Mouse (Mus musculus) limb, embryonic 12.5 days (tissue): ENCODE results near the gene Tcf3. TPM values are rescaled to one million over a fixed set of nuclear protein-coding genes. Genes with fewer than 3 reads are reported as not detected.
A peak's percentile ranks its signal among the peaks of the same experiment; 100 is the strongest.

ENCODE experiments used
- ATAC-seq: fragments of 200-750 bp; cut with Nextera tagmentation; 2 replicates; pipeline ENCODE4 v1.8.0; 2017; ENCODE audit warnings: low read depth, moderate TSS enrichment; ENCODE audit not compliant: insufficient number of reproducible peaks, insufficient read depth, low FRiP score, low TSS enrichment
- H3K27ac ChIP-seq: fragments of 300-500 bp; sonication (generic); 2 replicates; pipeline ENCODE4 v1.5.1; 2016; ENCODE audit warnings: mild to moderate bottlenecking, moderate library complexity
- H3K27me3 ChIP-seq: fragments of 300-500 bp; sonication (generic); 2 replicates; pipeline ENCODE4 v1.6.1; 2016; ENCODE audit warnings: mild to moderate bottlenecking, moderate library complexity
- H3K36me3 ChIP-seq: fragments of 300-500 bp; sonication (generic); 2 replicates; pipeline ENCODE4 v1.6.1; 2016; ENCODE audit warnings: mild to moderate bottlenecking, moderate library complexity
- H3K4me1 ChIP-seq: fragments of 300-500 bp; sonication (generic); replicated peaks from 2 replicates; pipeline ENCODE4 v1.6.1; 2016
- H3K4me2 ChIP-seq: fragments of 300-500 bp; sonication (generic); 2 replicates; pipeline ENCODE4 v1.6.1; 2016; ENCODE audit warnings: mild to moderate bottlenecking, moderate library complexity
- H3K4me3 ChIP-seq: fragments of 300-500 bp; sonication (generic); replicated peaks from 2 replicates; pipeline ENCODE4 v1.5.1; 2016; ENCODE audit warnings: mild to moderate bottlenecking
- H3K9ac ChIP-seq: fragments of 300-500 bp; sonication (generic); replicated peaks from 2 replicates; pipeline ENCODE4 v1.6.1; 2016; ENCODE audit warnings: mild to moderate bottlenecking, moderate library complexity
- H3K9me3 ChIP-seq: fragments of 300-500 bp; sonication (generic); 2 replicates; pipeline ENCODE4 v1.6.1; 2016; ENCODE audit warnings: mild to moderate bottlenecking, moderate library complexity
- WGBS: fragments of 180-500 bp; shearing (Covaris S2); methylation state at CpG from one replicate; pipeline ENCODE4 v1.1.7; 2016; 5-methylcytosine and 5-hydroxymethylcytosine counted together
- polyA plus RNA-seq: library from polyadenylated mRNA; unstranded; fragments of >200 nt; fragmentation: Nextera tagmentation; extraction: Ambion mirVana; gene quantifications from 2 replicates; pipeline ENCODE4 v1.2.1, GENCODE M21; 2016

Gene Tcf3
- polyA plus RNA-seq, 1 experiment from 2014 or later = 247 TPM

DNA sequence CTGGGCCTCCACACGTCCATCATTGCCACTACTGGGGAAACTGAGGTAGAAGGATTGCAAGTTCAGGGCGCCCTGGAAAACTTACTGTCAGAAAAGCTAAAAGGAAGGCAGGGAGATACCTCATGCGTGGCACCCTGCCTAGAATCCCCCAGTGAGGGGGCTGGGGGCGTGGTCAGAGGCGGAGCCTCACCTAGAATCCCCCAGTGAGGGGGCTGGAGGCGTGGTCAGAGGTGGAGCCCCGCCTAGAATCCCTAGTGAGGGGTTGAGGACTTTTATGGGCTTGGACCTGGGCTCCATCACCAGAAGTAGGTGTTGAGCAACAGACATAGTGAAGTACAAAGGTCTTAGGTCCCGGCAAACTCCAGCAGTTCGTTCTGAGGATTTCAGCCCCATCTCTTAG, 2.8 kb upstream of the Tcf3 start:
- H3K9ac ChIP-seq = no peak overlapping the region
- H3K4me2 ChIP-seq = 0 out of 2 replicates have a peak overlapping the region, but pooled peaks have one; percentile 3
- no peak overlapping the region for H3K4me3 ChIP-seq
- no peaks in the 10 kb centered on the region for H3K9me3 ChIP-seq
- WGBS = 11% methylated on average over 9 of the region's 9 CpGs
- no peak for ATAC-seq
- 0 out of 2 replicates have a peak, but pooled peaks cover under 1% of the 10 kb centered on the region for H3K36me3 ChIP-seq
- H3K4me1 ChIP-seq = peaks cover 11% of the 10 kb centered on the region
- H3K27ac ChIP-seq = no peak overlapping the region
- H3K27me3 ChIP-seq = peaks cover 9% of the 10 kb centered on the region

DNA sequence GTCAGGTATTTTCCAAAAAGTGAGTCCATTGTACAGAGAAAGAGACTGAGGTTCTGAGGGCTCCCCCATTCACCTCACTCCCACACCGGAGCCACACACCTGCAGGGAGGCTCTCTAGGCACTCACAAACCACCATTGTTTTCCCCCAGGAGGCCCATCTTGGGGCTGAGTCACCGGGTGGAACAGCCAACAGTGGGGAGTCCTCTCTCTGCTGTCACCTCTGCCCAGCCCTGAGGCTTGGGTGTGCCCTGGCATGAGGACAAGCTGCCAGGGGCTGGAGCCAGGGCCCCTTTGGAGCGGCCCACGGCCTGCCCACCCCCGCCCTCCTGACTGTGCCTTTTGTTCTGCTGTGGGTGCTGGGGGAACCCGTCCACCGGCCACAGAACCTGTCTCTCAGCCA, 2.3 kb upstream of the Tcf3 start:
- Histone ChIP-seq H3K27me3 (peaks cover 9% of the 10 kb centered on the region), H3K9me3 (no peaks in the 10 kb centered on the region), H3K4me1 (peaks cover 16% of the 10 kb centered on the region), H3K4me3 (no peak overlapping the region), H3K9ac (no peak overlapping the region), H3K27ac (no peak overlapping the region), H3K36me3 (peaks cover 5% of the 10 kb centered on the region), H3K4me2 (0 out of 2 replicates have a peak overlapping the region, but pooled peaks have one; percentile 3)
- 49% methylated on average over 7 of the region's 7 CpGs for WGBS
- ATAC-seq = no peak

DNA sequence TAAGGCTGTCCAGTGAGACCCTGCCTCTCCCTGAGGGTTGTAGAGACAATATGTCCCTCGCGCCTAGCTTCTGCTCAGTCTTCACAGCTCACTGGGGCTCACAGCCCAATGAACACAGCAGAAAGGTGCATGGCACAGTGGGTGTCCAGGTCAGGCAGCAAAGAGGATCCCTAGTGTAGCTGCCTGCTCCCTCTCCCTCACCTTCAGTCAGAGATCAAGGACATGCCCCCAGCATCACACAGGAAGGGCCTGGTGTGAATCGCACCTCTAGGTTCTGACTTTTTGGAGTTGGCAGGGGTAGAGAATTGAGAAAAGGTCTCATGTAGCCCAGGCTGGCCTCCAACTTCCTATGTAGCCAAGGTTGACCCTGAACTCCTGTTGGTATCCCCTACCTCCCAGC, 1.4 kb upstream of the Tcf3 start:
- H3K9me3 ChIP-seq = no peaks in the 10 kb centered on the region
- H3K9ac ChIP-seq = no peak overlapping the region
- peaks cover 23% of the 10 kb centered on the region for H3K4me1 ChIP-seq
- peaks cover 9% of the 10 kb centered on the region for H3K27me3 ChIP-seq
- peak overlapping the region; percentile 21; the same call in 1 of the 2 replicates for H3K4me2 ChIP-seq
- H3K4me3 ChIP-seq = no peak overlapping the region
- no peak for ATAC-seq
- H3K36me3 ChIP-seq = peaks cover 15% of the 10 kb centered on the region
- no peak overlapping the region for H3K27ac ChIP-seq
- WGBS = 73% methylated on average over 3 of the region's 3 CpGs

DNA sequence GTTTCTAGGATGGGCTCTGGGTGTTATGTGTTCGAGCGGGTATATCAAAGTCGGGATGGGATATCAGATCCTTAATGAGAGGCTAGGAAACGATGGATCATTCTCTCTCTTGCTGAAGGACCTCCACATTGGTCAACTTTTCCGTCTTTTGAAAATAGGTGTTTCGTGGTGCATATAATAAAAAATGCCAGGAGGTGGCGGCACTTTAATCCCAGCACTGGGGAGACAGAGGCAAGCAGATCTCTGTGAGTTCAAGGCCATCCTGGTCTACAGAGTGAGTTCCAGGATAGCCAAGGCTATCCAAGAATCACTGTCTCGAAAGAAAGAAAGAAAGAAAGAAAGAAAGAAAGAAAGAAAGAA, 766 bp upstream of the Tcf3 start:
- Histone ChIP-seq H3K27ac (no peak overlapping the region), H3K9me3 (no peaks in the 10 kb centered on the region), H3K27me3 (peaks cover 9% of the 10 kb centered on the region), H3K4me3 (peak overlapping the region; percentile 97; the same call in 1 of the 2 replicates), H3K36me3 (peaks cover 21% of the 10 kb centered on the region), H3K4me1 (peaks cover 23% of the 10 kb centered on the region), H3K4me2 (peak overlapping the region; percentile 21), H3K9ac (no peak overlapping the region)
- 14% methylated on average over 8 of the region's 8 CpGs for WGBS
- ATAC-seq = no peak

DNA sequence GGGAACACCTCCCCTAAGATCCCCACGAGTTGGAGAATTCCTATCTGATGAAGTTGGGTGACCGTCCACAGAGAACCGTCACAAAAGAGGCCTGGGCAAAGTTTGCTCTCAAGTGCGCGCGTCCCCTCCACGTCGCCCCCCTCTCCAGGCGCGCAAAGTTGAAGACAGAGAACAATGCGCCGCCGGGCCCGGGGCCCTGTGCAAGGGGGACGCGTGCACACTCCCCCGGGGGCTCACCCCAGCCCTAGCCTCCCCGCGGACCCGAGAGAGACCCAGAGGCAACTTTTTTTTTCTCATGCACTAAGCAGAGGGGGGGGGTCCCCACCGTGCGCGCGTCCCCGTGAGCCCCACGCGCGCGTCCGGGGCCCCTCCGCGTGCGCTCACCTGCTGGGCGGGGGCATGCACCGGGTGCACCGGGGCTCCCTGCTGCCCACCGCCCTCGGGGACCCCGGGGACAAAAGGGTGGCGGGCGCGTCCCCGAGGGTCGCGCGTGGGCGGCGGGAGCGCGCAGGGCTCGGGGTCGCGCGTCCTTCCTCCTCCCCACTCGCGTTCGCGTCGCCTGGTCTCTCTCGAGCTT, 423 bp downstream of the Tcf3 start:
- ATAC-seq = no peak
- no peaks in the 10 kb centered on the region for H3K9me3 ChIP-seq
- H3K9ac ChIP-seq = peak overlapping the region; percentile 100
- peak overlapping the region; percentile 97 for H3K4me3 ChIP-seq
- under 1% methylated on average over 60 of the region's 60 CpGs for WGBS
- peaks cover 23% of the 10 kb centered on the region for H3K4me1 ChIP-seq
- H3K27me3 ChIP-seq = peaks cover 7% of the 10 kb centered on the region
- peak overlapping the region; percentile 93 for H3K27ac ChIP-seq
- H3K36me3 ChIP-seq = peaks cover 33% of the 10 kb centered on the region
- peak overlapping the region; percentile 95 for H3K4me2 ChIP-seq

DNA sequence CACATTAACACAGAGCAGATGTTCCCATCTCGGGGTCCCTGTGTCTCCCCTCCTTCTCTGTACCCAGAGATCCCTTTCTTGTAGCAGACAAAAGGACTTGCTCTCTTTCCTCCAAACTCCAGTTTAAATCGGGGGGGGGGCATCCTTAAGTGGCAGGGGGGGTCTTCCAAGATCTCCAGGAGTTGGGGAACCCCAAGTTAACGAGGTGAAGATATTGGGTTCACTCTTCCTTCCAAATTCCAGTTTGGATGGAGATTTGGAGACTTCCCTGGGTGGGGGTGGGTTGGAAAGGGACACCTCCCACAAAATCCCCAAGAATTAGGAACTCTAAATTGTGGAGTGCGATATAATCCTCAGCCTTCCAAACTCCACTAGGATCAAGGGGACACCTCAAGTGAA, 1.1 kb downstream of the Tcf3 start:
- H3K27ac ChIP-seq = peak overlapping the region; percentile 93
- peaks cover 39% of the 10 kb centered on the region for H3K36me3 ChIP-seq
- peak overlapping the region; percentile 97 for H3K4me3 ChIP-seq
- H3K9ac ChIP-seq = peak overlapping the region; percentile 100
- peaks cover 23% of the 10 kb centered on the region for H3K4me1 ChIP-seq
- 0% methylated on average over 4 of the region's 4 CpGs for WGBS
- peak overlapping the region; percentile 95 for H3K4me2 ChIP-seq
- H3K9me3 ChIP-seq = no peaks in the 10 kb centered on the region
- ATAC-seq = no peak
- H3K27me3 ChIP-seq = peaks cover under 1% of the 10 kb centered on the region

DNA sequence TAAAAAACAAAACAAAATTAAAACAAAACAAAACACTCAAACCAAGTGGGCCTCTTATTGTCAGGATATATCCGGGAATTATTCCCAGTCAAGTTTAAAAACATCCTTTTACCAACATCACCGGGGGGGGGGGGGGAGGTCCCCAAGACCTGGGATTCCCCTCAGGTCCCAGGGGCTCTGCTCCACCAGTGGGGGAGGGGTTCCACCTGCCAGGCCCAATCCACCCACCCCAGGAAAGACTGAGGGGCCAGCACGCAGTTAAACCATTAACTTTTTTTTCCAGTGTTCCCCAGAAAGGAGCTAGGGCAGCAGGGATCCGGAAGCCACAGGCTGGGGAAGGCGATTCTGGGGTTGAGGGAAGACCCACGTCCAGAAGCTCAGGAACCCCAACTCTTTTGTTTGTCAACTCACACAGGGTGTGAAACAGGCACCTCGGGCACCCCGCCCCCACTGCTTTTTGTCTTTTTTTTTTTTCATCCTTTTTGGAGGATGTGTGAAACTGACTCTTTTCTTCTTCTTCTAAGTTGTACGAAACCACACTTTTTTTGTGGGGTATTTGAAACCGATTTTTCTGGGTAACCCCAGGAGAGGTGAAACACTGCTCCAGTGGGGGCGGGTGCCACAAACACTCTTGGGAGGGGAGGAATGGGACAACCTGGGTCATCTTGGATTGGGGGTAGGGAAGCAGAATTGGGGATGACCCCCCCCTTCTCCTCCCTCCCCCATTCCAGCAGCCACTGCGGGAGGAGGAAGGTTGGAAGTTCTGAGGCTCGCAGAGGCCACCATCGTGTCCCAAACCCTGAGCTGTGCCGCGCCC, 1.7 kb downstream of the Tcf3 start:
- H3K4me1 ChIP-seq = peaks cover 23% of the 10 kb centered on the region
- ATAC-seq = no peak
- peak overlapping the region; percentile 95 for H3K4me2 ChIP-seq
- H3K9me3 ChIP-seq = no peaks in the 10 kb centered on the region
- 14% methylated on average over 16 of the region's 16 CpGs for WGBS
- H3K36me3 ChIP-seq = peaks cover 45% of the 10 kb centered on the region
- peak overlapping the region; percentile 97 for H3K4me3 ChIP-seq
- peak overlapping the region; percentile 93 for H3K27ac ChIP-seq
- H3K9ac ChIP-seq = peak overlapping the region; percentile 100
- H3K27me3 ChIP-seq = no peaks in the 10 kb centered on the region; the same call in none of the 2 replicates

DNA sequence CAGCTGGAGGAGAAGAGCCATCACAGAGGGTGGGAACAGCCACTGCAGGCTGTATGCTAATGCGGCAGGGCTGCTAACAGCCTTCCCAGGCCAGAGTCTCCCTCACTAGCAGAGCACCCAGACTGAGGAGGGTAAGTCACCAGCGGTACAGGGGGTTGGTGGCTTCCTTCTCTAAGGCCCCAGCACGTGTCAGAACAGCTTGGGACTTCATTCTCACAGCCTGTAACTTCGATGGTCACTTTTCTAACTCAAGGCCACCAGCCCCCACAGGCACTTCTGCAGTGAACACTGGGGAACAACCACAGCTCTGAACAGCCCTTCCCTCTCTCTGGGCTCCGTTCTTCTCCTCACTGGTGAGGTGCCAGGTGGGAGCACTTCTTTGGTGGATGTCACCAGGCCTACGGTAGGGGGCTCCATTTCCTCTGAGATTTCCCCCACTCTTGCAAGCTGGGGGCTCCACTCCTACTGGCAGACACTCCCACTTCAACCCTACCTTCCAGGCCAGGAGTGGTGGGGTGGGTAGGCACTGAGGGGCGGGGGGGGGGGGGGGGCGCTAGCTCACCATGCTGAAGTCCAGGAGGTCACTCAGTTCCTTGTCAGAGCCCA, 3.0 kb downstream of the Tcf3 start:
- H3K4me3 ChIP-seq = peak overlapping the region; percentile 97; the same call in 1 of the 2 replicates
- peaks cover 5% of the 10 kb centered on the region; the same call in 1 of the 2 replicates for H3K9me3 ChIP-seq
- H3K27ac ChIP-seq = no peak overlapping the region
- H3K4me2 ChIP-seq = peak overlapping the region; percentile 95
- peaks cover 20% of the 10 kb centered on the region for H3K4me1 ChIP-seq
- peaks cover 58% of the 10 kb centered on the region for H3K36me3 ChIP-seq
- H3K27me3 ChIP-seq = no peaks in the 10 kb centered on the region
- WGBS = 75% methylated on average over 8 of the region's 8 CpGs
- H3K9ac ChIP-seq = peak overlapping the region; percentile 100; the same call in 1 of the 2 replicates
- ATAC-seq = no peak

DNA sequence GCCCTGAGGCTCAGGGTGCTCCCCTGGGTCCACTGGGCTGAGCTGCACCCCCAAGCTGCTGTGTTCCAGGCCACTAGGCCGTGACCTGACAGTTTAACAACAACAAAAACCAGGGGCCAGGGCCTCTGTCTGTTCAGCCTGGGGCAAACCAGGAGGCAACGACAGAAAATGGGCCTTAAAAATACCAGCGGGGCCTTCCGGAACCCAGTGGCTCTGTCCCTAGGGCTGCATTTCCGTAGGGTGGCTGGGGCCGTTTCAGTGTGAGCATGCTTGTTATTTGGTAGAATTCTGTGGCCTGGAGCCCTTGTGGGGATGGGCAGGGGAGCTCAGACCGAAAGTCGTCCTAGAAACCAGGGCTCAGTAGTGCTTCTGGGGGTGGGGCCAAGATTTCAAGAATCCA, 3.6 kb downstream of the Tcf3 start:
- WGBS = 89% methylated on average over 8 of the region's 8 CpGs
- H3K4me2 ChIP-seq = no peak overlapping the region
- no peak overlapping the region for H3K4me3 ChIP-seq
- H3K27ac ChIP-seq = no peak overlapping the region
- no peaks in the 10 kb centered on the region for H3K27me3 ChIP-seq
- 0 out of 2 replicates have a peak overlapping the region, but pooled peaks have one; percentile 27 for H3K9ac ChIP-seq
- peaks cover 20% of the 10 kb centered on the region for H3K4me1 ChIP-seq
- no peak for ATAC-seq
- H3K9me3 ChIP-seq = peaks cover 11% of the 10 kb centered on the region; the same call in 1 of the 2 replicates
- H3K36me3 ChIP-seq = peaks cover 65% of the 10 kb centered on the region

DNA sequence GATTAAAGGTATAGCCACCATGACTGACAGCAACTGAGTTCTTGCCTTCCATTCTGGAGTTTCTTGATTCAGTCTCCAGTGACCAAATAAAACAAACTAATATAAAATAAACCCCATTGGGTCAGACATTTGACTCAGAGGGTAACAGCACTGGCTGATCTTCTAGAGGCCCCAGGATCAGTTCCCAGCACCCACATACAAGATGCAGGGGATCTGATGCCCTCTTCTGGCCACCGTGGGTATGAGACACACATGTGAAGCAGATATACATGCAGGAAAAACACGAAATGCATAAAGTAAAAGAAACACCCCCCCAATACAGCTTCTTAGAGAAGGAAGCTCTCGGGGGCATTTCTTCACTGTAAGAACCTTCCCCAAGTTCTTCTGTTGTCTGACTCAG, 8.4 kb downstream of the Tcf3 start:
- Histone ChIP-seq H3K4me1 (peaks cover 7% of the 10 kb centered on the region), H3K9me3 (peaks cover 11% of the 10 kb centered on the region; the same call in 1 of the 2 replicates), H3K9ac (no peak overlapping the region), H3K36me3 (peaks cover 99% of the 10 kb centered on the region), H3K27ac (no peak overlapping the region), H3K4me3 (no peak overlapping the region), H3K4me2 (no peak overlapping the region), H3K27me3 (no peaks in the 10 kb centered on the region)
- 92% methylated on average over 3 of the region's 3 CpGs for WGBS
- no peak for ATAC-seq

DNA sequence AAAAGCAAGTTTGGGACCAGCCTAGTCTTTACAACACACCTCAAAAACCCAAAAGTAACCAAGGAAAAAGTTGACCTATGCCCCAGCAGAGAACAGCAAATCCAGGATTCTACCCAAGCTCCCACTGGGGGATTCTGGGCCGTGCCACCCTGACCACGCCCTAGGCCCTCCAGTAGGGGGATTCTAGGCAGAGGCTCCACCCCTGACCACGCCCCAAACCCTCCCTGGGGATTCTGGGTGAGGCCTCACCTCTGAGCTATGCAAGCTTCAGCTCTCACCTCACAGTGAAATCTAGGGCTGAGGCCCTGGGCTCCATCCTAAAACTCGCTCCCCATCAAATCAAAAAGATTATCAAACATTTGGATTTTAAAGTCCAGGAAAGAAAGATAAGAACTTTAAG, 9.9 kb downstream of the Tcf3 start:
- Histone ChIP-seq H3K36me3 (peaks cover 99% of the 10 kb centered on the region), H3K4me2 (no peak overlapping the region), H3K9ac (no peak overlapping the region), H3K9me3 (peaks cover 11% of the 10 kb centered on the region; the same call in 1 of the 2 replicates), H3K27me3 (no peaks in the 10 kb centered on the region), H3K4me3 (no peak overlapping the region), H3K27ac (no peak overlapping the region), H3K4me1 (peaks cover 16% of the 10 kb centered on the region; the same call in 1 of the 2 replicates)
- WGBS = 48% methylated on average over 4 of the region's 4 CpGs
- ATAC-seq = no peak
